Mouse (Mus musculus) forebrain, embryonic 11.5 days (tissue): Measurements from ENCODE around the gene Crb1. TPM values are rescaled to one million over a fixed set of nuclear protein-coding genes. Genes with fewer than 3 reads are reported as not detected.
"Not testable (repeated sequence)": the region's sequence is repeated elsewhere in the genome, so short reads cannot be mapped to it uniquely, and the experiment has no call there.

Experiments used
- ATAC-seq: fragments of 200-750 bp; cut with Nextera tagmentation; replicated peaks from 2 replicates; pipeline ENCODE4 v1.8.0; 2017; ENCODE audit warnings: moderate TSS enrichment; ENCODE audit not compliant: low FRiP score
- DNase-seq: peaks from one replicate; pipeline ENCODE4 v3.0.0-alpha.2; 2017; ENCODE audit warnings: low spot score
- H3K27ac ChIP-seq: fragments of 300-500 bp; sonication (generic); 2 replicates; pipeline ENCODE4 v1.5.1; 2014; ENCODE audit warnings: low read depth, low read length
- H3K27me3 ChIP-seq: fragments of 300-500 bp; sonication (generic); 2 replicates; pipeline ENCODE4 v1.6.1; 2014; ENCODE audit warnings: mild to moderate bottlenecking, low read length, mixed read lengths; ENCODE audit not compliant: control insufficient read depth, insufficient read depth
- H3K36me3 ChIP-seq: fragments of 300-500 bp; sonication (generic); 2 replicates; pipeline ENCODE4 v1.6.1; 2014; ENCODE audit warnings: mild to moderate bottlenecking, low read length, moderate library complexity, mixed read lengths; ENCODE audit not compliant: control insufficient read depth, insufficient read depth
- H3K4me1 ChIP-seq: fragments of 300-500 bp; sonication (generic); replicated peaks from 2 replicates; pipeline ENCODE4 v1.6.1; 2014; ENCODE audit warnings: low read length, mixed read lengths; ENCODE audit not compliant: control insufficient read depth, insufficient read depth
- H3K4me2 ChIP-seq: fragments of 300-500 bp; sonication (generic); 2 replicates; pipeline ENCODE4 v1.6.1; 2014; ENCODE audit warnings: low read depth, mild to moderate bottlenecking, low read length, moderate library complexity, mixed read lengths; ENCODE audit not compliant: severe bottlenecking
- H3K4me3 ChIP-seq: fragments of 300-500 bp; sonication (generic); 2 replicates; pipeline ENCODE4 v1.5.1; 2014; ENCODE audit warnings: low read depth, low read length
- H3K9ac ChIP-seq: fragments of 300-500 bp; sonication (generic); 2 replicates; pipeline ENCODE4 v1.6.1; 2014; ENCODE audit warnings: low read length
- H3K9me3 ChIP-seq: fragments of 300-500 bp; sonication (generic); 2 replicates; pipeline ENCODE4 v1.6.1; 2016; ENCODE audit warnings: low read length, mixed read lengths; ENCODE audit not compliant: control insufficient read depth
- WGBS: fragments of 180-500 bp; shearing (Covaris S2); extraction: QIAGEN DNeasy Blood & Tissue Kit; methylation state at CpG from one replicate; pipeline ENCODE4 v1.1.7; 2014; 5-methylcytosine and 5-hydroxymethylcytosine counted together
- polyA plus RNA-seq: library from polyadenylated mRNA; unstranded; fragments of >200 nt; fragmentation: Nextera tagmentation; extraction: Ambion mirVana; gene quantifications from 2 replicates; pipeline ENCODE4 v1.2.1, GENCODE M21; 2014

Gene Crb1
- polyA plus RNA-seq, 1 experiment from 2014 or later = 2.0 TPM

GRCm38 (mm10) chr1:139314297-139314874, 62.5 kb downstream of the Crb1 start:
- Histone ChIP-seq H3K36me3 (no peaks in the 10 kb centered on the region), H3K4me2 (no peak overlapping the region), H3K9me3 (no peaks in the 10 kb centered on the region), H3K9ac (no peak overlapping the region), H3K27me3 (no peaks in the 10 kb centered on the region), H3K27ac (no peak overlapping the region), H3K4me3 (no peak overlapping the region), H3K4me1 (no peaks in the 10 kb centered on the region)
- DNase-seq = no peak
- WGBS = 87% methylated on average over 4 of the region's 4 CpGs
- peak; percentile 58; the same call in 1 of the 2 replicates for ATAC-seq

DNA sequence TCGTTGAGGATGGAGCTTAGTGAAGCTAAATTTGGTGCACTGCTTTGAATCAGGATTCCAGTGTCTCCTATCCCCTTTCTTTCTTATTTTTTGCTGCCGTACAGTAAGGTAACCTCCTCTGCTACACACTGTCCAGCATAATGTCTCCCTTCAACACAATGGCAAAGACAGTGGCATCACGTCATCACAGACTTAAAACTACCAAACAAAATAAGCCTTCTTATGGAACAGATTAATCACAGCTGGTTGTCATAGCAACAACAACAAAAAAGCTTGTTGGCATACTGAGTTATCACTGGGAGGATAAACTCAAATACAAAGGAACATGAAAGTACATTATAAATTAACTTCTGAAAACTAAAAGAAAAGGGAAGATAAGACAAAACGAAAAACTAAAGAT, 68.0 kb downstream of the Crb1 start:
- Histone ChIP-seq H3K4me1 (no peaks in the 10 kb centered on the region), H3K9ac (no peak overlapping the region), H3K9me3 (no peaks in the 10 kb centered on the region), H3K36me3 (no peaks in the 10 kb centered on the region), H3K27ac (no peak overlapping the region), H3K4me2 (no peak overlapping the region), H3K27me3 (no peaks in the 10 kb centered on the region), H3K4me3 (no peak overlapping the region)
- WGBS = 64% methylated on average over 4 of the region's 4 CpGs
- no peak for DNase-seq
- no peak for ATAC-seq

DNA sequence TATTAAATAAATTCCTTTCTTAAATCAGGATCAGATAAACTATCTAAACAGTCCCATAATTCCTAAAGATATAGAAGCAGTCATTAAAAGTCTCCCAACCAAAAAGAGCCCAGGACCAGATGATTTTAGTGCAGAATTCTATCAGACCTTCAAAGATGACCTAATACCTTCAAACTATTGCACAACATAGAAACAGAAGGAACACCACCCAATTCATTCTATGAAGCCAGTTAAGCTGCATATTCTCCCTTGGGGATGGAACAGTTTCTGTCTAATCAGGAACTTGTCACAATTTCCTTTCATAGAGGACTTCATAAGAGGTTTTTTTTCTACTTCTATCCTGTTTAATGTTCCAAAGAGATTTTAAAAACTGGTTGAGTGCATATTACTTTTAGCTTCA, 74.4 kb downstream of the Crb1 start:
- H3K4me2 ChIP-seq, H3K36me3 ChIP-seq, H3K27ac ChIP-seq, H3K9me3 ChIP-seq, H3K9ac ChIP-seq, H3K27me3 ChIP-seq, H3K4me1 ChIP-seq, DNase-seq, ATAC-seq, H3K4me3 ChIP-seq: not testable (repeated sequence)

DNA sequence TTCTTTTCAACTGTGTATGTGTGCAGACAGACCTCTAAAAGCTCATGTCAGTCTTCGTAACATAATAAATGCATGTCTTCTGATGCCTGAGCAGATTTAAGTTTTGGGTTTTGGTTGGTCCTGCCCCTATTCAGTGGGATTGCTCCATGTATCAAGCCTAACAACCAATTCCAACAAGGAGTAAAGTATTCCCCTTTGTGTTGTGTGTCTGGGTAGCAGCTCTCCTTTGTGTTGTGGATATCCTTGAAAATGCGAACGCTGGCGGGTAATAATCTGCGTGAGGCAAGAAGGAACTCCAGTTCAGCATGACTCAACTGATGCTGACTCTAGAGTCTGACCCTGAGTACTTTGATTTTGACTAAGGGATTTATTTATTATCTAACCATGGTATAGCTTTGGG, 75.1 kb downstream of the Crb1 start:
- peaks cover 4% of the 10 kb centered on the region; the same call in 1 of the 2 replicates for H3K4me1 ChIP-seq
- H3K27ac ChIP-seq = no peak overlapping the region
- H3K36me3 ChIP-seq = no peaks in the 10 kb centered on the region
- H3K27me3 ChIP-seq = no peaks in the 10 kb centered on the region
- 59% methylated on average over 5 of the region's 5 CpGs for WGBS
- no peak overlapping the region for H3K4me2 ChIP-seq
- DNase-seq (no peak), ATAC-seq (no peak; the same call in 1 of the 2 replicates)
- H3K9ac ChIP-seq = no peak overlapping the region
- H3K4me3 ChIP-seq = no peak overlapping the region
- H3K9me3 ChIP-seq = no peaks in the 10 kb centered on the region

DNA sequence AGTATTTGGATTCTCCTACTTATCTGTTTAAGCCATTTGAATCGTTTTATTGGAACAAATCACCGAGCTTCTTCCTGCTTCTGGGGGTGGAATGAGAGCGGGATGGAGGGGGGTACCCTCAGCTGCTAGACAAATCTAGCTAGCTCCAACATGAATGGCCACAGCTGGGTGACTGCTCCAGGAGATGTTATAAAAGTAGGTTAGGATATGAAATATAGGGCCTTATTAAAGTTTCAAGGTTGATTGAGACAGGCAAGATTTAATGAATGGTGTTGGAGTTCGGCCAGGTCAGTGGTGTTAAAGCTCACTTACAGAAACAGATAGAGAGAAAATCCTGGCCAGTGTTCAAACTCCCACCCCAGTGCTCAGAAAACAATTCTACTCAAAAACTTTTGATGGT, 84.9 kb downstream of the Crb1 start:
- H3K27ac ChIP-seq = no peak overlapping the region
- ATAC-seq (no peak), DNase-seq (no peak)
- WGBS = 70% methylated on average over 4 of the region's 4 CpGs
- no peaks in the 10 kb centered on the region for H3K9me3 ChIP-seq
- H3K9ac ChIP-seq = no peak overlapping the region
- 0 out of 2 replicates have a peak, but pooled peaks cover 3% of the 10 kb centered on the region for H3K4me1 ChIP-seq
- no peaks in the 10 kb centered on the region for H3K36me3 ChIP-seq
- H3K4me3 ChIP-seq = no peak overlapping the region
- no peaks in the 10 kb centered on the region for H3K27me3 ChIP-seq
- H3K4me2 ChIP-seq = no peak overlapping the region

DNA sequence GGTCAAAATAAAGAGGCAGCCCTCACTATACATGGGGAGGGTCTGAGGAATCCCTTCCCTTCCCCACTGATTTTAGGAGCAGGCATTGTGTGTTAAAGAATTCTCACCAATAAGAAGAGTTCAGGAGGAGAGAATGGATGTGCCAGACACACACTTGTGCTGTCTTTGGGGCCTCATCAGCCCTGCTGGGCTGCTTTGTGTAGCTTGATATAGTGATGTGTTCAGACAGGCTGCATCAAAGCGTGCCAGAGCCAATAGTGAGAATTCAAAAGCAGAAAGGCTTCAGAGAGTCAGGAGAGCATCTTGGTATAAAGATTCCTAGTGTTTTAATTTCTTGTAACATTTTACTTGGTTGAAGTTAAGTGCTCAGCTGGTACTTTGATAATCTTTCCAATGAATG, 85.3 kb downstream of the Crb1 start:
- WGBS = 32% methylated on average over 1 of the region's 1 CpGs
- H3K9ac ChIP-seq = no peak overlapping the region
- H3K36me3 ChIP-seq = no peaks in the 10 kb centered on the region
- H3K4me3 ChIP-seq = no peak overlapping the region
- no peaks in the 10 kb centered on the region for H3K27me3 ChIP-seq
- H3K9me3 ChIP-seq = no peaks in the 10 kb centered on the region
- DNase-seq (no peak), ATAC-seq (no peak)
- H3K4me2 ChIP-seq = no peak overlapping the region
- H3K27ac ChIP-seq = no peak overlapping the region
- H3K4me1 ChIP-seq = 0 out of 2 replicates have a peak, but pooled peaks cover 3% of the 10 kb centered on the region

GRCm38 (mm10) chr1:139276619-139277320, 100.1 kb downstream of the Crb1 start:
- Histone ChIP-seq H3K4me1 (no peaks in the 10 kb centered on the region), H3K9ac (no peak overlapping the region), H3K4me2 (no peak overlapping the region), H3K9me3 (no peaks in the 10 kb centered on the region), H3K36me3 (no peaks in the 10 kb centered on the region), H3K4me3 (no peak overlapping the region), H3K27me3 (no peaks in the 10 kb centered on the region), H3K27ac (no peak overlapping the region)
- no peak for DNase-seq
- ATAC-seq = no peak
- WGBS = 87% methylated on average over 4 of the region's 4 CpGs

DNA sequence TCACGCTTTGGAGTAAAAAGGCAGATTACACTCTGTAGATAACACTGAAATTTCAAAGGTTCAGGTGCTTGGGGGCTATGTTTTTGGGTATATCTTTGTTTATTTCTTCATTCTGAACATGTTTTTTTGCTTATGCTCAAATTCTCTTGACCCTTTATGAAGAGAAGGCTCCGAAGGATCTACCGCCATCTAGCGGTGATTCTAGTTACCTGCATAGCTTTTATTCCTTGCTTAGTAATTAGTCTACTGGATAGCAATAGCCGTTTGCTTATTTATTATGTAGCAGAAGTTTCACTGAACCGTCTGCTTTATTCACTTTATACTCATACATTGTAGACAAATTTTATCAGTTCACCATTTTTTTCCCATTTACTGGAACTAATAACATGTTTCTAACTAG, 109.1 kb downstream of the Crb1 start:
- Histone ChIP-seq H3K9ac (no peak overlapping the region), H3K9me3 (no peaks in the 10 kb centered on the region), H3K4me2 (no peak overlapping the region), H3K36me3 (no peaks in the 10 kb centered on the region), H3K27ac (no peak overlapping the region), H3K4me1 (no peaks in the 10 kb centered on the region), H3K27me3 (no peaks in the 10 kb centered on the region), H3K4me3 (no peak overlapping the region)
- 23% methylated on average over 6 of the region's 6 CpGs for WGBS
- no peak for DNase-seq
- peak; percentile 60; the same call in 1 of the 2 replicates for ATAC-seq

DNA sequence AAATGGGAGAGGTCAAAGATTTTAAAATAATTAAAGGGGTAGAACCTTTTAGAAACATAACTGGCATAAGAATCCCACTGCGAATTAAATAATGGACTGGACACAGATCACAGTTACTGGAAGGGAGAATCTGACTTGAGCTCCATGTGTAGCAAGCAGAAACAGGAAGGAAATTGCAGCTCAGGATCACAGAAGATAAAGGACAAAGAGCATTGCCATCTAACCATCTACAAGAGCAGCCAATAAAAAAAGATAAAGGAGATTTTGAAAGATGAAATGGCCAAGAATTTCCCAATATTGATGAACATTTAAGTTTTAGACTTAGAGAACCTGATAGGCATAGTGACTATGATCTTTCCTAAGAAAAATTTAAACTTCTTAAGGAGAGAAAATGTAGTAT, 112.7 kb downstream of the Crb1 start:
- no peak overlapping the region for H3K9ac ChIP-seq
- 93% methylated on average over 1 of the region's 1 CpGs for WGBS
- DNase-seq (no peak), ATAC-seq (no peak)
- no peaks in the 10 kb centered on the region for H3K27me3 ChIP-seq
- no peaks in the 10 kb centered on the region for H3K36me3 ChIP-seq
- no peak overlapping the region for H3K27ac ChIP-seq
- H3K9me3 ChIP-seq = no peaks in the 10 kb centered on the region
- no peak overlapping the region for H3K4me2 ChIP-seq
- H3K4me3 ChIP-seq = no peak overlapping the region
- H3K4me1 ChIP-seq = no peaks in the 10 kb centered on the region
